Mouse (Mus musculus) midbrain, embryonic 12.5 days (tissue): ENCODE data around the gene Serpini1. TPM values are rescaled to one million over a fixed set of nuclear protein-coding genes. Genes with fewer than 3 reads are reported as not detected.

Experiments used
- polyA plus RNA-seq: library from polyadenylated mRNA; unstranded; fragments of >200 nt; fragmentation: Nextera tagmentation; extraction: Ambion mirVana; gene quantifications from 2 replicates; pipeline ENCODE4 v1.2.1, GENCODE M21; 2016

Gene Serpini1
- polyA plus RNA-seq, 1 experiment from 2014 or later = 44.2 TPM

Other genes with a start within 250 kb of the Serpini1 start
- gene Wdr49, start 75.4 kb upstream of the Serpini1 start, polyA plus RNA-seq = not detected in 2 replicates
- gene Pdcd10, start 691 bp upstream of the Serpini1 start, polyA plus RNA-seq = 87.7 and 95.9 TPM in 2 replicates
- not detected in 2 replicates for gene Gm29133, start 190.7 kb downstream of the Serpini1 start, polyA plus RNA-seq